Mouse (Mus musculus) E14TG2a.4 (cell line): ENCODE results near the gene BC067074.

ENCODE experiments used
- H3K27me3 ChIP-seq: 2 replicates; pipeline ENCODE4 v1.6.1; 2014; ENCODE audit warnings: low read length, control low read depth; ENCODE audit not compliant: insufficient read depth
- H3K36me3 ChIP-seq: 2 replicates; pipeline ENCODE4 v1.6.1; 2014; ENCODE audit warnings: low read length, control low read depth; ENCODE audit not compliant: insufficient read depth
- H3K4me1 ChIP-seq: replicated peaks from 2 replicates; pipeline ENCODE4 v1.6.1; 2014; ENCODE audit warnings: low read depth, low read length, control low read depth
- H3K4me3 ChIP-seq: replicated peaks from 2 replicates; pipeline ENCODE4 v1.5.1; 2014; ENCODE audit warnings: mild to moderate bottlenecking, low read length
- H3K9me3 ChIP-seq: 2 replicates; pipeline ENCODE4 v1.6.1; 2014; ENCODE audit warnings: low read length, control low read depth
- CTCF ChIP-seq: conservative IDR thresholded peaks from 2 replicates; pipeline ENCODE4 v1.5.1; 2014; ENCODE audit warnings: low read length
- NANOG ChIP-seq: IDR thresholded peaks from 2 replicates; pipeline ENCODE4 v1.6.1; 2014; ENCODE audit warnings: borderline replicate concordance, low read length, mixed read lengths
- POU5F1 ChIP-seq: IDR thresholded peaks from 2 replicates; pipeline ENCODE4 v1.6.1; 2014; ENCODE audit warnings: low read length, borderline replicate concordance

Gene BC067074

DNA sequence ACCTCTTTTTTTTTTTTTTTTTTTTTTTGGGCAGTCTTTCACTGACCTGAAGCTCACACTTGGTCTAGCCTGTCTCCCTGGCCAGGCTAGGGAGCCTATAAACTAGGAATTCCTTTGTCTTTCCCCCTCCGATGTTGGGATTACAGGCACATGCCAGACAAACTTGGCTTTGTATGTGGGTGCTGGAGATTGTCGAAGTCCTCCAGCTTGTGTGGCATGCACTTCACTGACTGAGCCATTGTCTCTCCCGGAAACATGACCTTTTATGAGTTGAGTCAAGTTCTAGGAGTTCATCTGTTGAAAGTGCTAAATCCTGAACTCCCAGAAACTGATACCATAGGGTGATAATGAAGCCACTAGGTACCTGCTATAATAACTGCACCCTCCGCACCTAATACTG lies 41.8 kb downstream of the BC067074 start:
- Histone ChIP-seq H3K9me3 (no peaks in the 10 kb centered on the region), H3K4me3 (no peak overlapping the region), H3K27me3 (no peaks in the 10 kb centered on the region), H3K36me3 (no peaks in the 10 kb centered on the region), H3K4me1 (peaks cover 10% of the 10 kb centered on the region; the same call in 1 of the 2 replicates)
- no peak for TF ChIP-seq POU5F1
- no peak for TF ChIP-seq NANOG
- no peak for TF ChIP-seq CTCF

DNA sequence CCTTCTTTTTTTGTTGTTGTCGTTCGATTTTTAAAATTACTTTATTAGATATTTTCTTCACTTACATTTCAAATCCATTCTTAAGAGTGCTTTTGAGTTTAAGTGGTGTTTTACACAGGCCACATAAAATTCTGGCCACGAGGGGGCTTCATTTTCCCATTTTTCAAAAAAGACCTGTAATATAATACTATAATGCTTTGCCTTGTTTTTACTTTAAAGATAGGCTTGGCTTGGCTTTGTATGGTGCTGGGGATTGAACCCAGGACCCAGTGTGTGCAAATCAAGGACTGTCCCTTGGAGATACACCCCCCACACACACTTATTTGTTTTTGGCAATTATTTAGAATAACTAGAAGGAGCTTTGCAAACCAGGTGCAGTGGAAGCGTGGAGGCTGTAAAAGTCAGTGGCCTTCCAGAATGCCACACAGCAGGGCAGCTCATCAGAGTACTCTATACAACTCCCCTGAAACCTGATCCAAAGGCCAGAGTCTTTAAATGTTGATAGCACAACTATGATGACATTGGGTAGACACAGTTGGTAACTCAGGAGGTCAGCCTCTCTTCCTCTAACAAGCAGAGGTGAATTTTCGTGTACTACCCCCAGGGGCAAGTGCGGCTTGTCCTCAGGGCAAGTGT lies 44.4 kb downstream of the BC067074 start:
- Histone ChIP-seq H3K9me3 (no peaks in the 10 kb centered on the region), H3K4me1 (peaks cover 10% of the 10 kb centered on the region; the same call in 1 of the 2 replicates), H3K36me3 (no peaks in the 10 kb centered on the region), H3K4me3 (no peak overlapping the region), H3K27me3 (no peaks in the 10 kb centered on the region)
- no peak for TF ChIP-seq POU5F1
- TF ChIP-seq CTCF, result no peak
- TF ChIP-seq NANOG, result peak; percentile 5; the same call in 1 of the 2 replicates

DNA sequence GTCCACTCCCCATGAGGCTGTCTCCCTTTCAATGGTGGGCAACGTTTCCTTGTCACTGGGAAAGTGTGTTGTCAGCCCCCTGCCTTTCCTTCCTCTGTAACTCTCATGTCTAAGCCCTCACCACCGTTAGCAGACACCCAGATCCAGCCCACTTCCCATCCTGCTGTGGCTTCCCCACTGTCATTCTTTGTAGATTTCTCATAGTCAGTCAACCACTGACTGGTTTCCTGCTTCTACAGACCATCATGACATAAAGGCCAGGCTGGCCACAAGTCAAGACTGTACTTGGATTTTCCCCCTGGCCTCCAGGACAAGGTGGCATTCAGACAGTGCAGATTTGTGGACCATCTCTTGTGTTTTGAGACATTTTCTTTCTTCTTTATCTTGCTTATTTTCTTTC lies 47.7 kb downstream of the BC067074 start:
- H3K4me3 ChIP-seq, result no peak overlapping the region
- H3K4me1 ChIP-seq, result peaks cover 10% of the 10 kb centered on the region; the same call in 1 of the 2 replicates
- H3K36me3 ChIP-seq, result no peaks in the 10 kb centered on the region
- H3K27me3 ChIP-seq, result no peaks in the 10 kb centered on the region
- H3K9me3 ChIP-seq, result no peaks in the 10 kb centered on the region
- TF ChIP-seq NANOG (no peak), CTCF (no peak), POU5F1 (no peak)

DNA sequence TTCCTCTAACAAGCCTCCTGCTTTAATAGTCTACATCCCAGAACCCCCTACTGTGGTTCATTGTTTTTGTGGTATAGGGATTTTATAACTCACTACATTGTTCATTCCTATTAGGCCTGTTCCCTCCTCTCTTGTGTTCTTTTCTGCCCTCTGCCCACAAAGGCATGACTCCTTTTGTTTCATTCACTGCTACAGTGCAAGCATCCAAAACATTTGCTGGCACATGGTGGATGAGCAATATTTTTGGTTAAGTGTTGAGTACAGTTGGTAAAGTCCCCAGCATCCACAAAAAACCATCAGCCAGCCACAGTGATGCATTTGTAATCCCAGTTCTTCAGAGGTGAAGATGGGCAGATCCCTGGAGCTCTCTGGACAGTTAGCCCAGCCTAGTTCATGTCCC lies 48.2 kb downstream of the BC067074 start:
- TF ChIP-seq POU5F1 (no peak), NANOG (no peak), CTCF (no peak)
- no peak overlapping the region for H3K4me3 ChIP-seq
- H3K27me3 ChIP-seq, result no peaks in the 10 kb centered on the region
- H3K9me3 ChIP-seq, result no peaks in the 10 kb centered on the region
- no peaks in the 10 kb centered on the region for H3K36me3 ChIP-seq
- H3K4me1 ChIP-seq, result peaks cover 10% of the 10 kb centered on the region; the same call in 1 of the 2 replicates

DNA sequence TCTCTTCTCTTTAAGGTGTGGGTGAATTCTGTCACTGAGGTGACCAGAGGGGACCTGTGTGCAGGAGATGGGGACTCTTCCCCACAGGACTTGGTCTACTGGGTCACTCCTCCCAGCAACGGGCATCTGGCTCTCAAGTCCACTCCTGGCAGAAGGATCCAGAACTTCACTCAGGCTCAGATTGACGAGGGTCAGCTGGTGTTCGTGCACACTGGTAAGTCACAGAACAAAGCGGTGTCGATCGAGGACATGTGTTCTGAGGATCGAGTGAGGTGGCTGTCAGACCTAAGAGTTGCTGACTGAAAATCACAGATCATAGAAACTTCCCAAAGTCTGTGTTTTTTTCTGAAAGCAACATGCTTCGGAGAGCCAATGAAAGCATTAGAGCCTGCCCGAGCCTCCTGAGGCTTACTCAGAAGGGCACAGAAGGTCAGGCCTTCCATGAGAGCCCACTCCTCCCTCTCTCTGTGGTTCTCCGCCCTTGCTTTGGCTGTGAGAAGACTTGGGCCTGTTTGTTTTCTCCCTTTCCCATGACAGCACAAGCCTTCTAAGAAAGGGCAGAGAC lies 49.5 kb downstream of the BC067074 start:
- TF ChIP-seq NANOG, result no peak
- no peak for TF ChIP-seq CTCF
- Histone ChIP-seq H3K9me3 (no peaks in the 10 kb centered on the region), H3K4me3 (no peak overlapping the region), H3K27me3 (no peaks in the 10 kb centered on the region), H3K36me3 (no peaks in the 10 kb centered on the region), H3K4me1 (peaks cover 4% of the 10 kb centered on the region; the same call in 1 of the 2 replicates)

DNA sequence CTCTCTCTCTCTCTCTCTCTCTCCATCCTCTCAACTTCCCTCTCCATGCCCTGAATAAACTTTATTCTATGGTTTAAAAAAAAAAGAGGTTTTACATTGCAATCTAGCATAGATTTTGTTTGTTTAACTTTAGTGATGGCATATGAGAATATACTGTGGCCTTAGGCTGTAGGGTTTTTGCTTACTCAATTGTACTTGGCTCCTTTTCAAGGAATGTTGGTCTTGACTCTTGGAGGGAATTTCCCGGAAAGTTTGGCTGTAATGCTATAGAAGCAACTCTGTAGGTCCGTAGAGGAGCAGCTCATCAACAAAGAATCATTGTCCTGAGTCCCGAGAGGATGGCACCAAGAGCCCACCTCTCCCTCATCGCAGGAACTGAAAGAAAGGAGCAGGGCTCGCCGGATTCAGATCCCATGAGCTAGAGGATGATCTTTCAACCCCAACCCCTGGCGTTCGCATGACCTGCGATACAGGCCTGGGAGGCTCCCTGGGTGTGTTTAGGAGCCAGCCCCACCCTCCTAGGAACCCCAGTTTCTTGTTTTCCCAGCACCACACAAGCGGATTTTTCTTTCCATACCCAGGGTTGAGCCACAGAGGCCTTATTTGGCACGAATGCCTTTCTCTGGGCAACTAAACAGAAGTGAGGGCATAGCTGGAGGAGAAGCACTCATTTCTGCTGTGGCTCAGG lies 57.9 kb downstream of the BC067074 start:
- Histone ChIP-seq H3K27me3 (no peaks in the 10 kb centered on the region), H3K9me3 (no peaks in the 10 kb centered on the region)
- TF ChIP-seq POU5F1 (no peak), CTCF (no peak), NANOG (no peak)

DNA sequence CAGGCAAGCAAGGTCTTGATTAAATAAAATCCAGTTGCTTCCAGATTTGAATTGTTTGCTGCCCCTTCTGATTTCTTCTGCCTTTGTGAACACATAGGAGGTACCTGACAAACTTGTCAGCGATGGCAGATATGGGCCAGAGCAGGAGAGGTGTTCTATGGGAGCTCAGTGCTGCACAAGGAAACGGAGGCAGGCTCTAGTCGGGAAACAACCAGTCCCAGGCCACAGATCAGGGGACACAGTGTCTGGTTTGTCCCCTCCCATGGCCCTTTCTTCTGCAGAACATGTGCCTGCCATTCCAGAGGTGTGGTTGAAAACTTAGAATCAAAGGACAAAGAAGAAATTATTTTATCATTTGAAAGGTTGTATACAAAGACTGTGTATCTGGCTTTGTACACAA lies 60.6 kb downstream of the BC067074 start:
- H3K4me3 ChIP-seq, result no peak overlapping the region
- TF ChIP-seq NANOG (no peak), CTCF (no peak), POU5F1 (no peak)
- H3K4me1 ChIP-seq, result no peaks in the 10 kb centered on the region
- H3K9me3 ChIP-seq, result no peaks in the 10 kb centered on the region; the same call in 1 of the 2 replicates
- H3K36me3 ChIP-seq, result no peaks in the 10 kb centered on the region
- H3K27me3 ChIP-seq, result no peaks in the 10 kb centered on the region

More for the DNA sequence above, 57.9 kb downstream of the BC067074 start:
- H3K36me3 ChIP-seq, result no peaks in the 10 kb centered on the region
- no peak overlapping the region for H3K4me3 ChIP-seq
- H3K4me1 ChIP-seq, result no peaks in the 10 kb centered on the region

DNA sequence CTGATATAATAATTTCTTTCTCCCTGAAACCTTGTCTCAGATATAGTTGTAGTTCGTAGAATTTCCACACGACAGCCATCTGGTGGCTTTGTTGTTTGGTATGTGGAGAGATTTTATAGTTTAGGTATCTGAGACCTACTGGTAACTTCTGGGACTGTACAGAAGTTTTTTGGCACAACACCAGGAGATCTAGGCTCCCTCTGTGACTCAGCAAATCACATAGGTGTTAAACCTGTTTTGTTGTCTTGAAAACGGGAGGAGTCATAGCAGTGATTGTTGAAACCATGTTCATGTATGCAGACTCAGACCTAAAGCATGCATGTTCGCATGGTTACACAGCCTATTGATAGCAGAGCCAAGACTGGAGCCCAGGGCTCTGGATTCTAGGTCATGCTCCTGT lies 61.0 kb downstream of the BC067074 start:
- Histone ChIP-seq H3K9me3 (no peaks in the 10 kb centered on the region; the same call in 1 of the 2 replicates), H3K27me3 (no peaks in the 10 kb centered on the region), H3K36me3 (no peaks in the 10 kb centered on the region), H3K4me3 (no peak overlapping the region), H3K4me1 (no peaks in the 10 kb centered on the region)
- TF ChIP-seq CTCF (no peak), NANOG (no peak), POU5F1 (no peak)

DNA sequence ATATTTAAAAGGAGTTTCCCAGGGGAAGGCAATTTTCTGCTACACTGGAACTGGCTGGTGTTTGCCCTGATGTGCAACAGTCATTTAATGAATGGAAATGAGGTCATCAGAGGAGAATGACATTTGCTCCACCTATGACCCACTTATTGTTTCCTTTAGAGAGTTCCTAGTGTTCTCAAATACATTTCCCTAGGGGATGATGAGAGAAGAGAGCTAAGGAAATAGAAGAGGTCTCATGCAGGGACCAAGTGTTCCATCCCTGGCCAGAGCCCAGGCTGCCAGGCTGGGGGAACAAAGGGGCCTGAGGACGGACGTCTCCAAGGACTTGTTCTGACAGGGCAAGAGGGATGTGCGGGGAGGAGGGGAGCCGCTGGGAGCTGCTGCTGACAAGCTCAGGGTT lies 62.1 kb downstream of the BC067074 start:
- Histone ChIP-seq H3K27me3 (no peaks in the 10 kb centered on the region), H3K4me3 (no peak overlapping the region), H3K36me3 (no peaks in the 10 kb centered on the region), H3K4me1 (no peaks in the 10 kb centered on the region), H3K9me3 (no peaks in the 10 kb centered on the region; the same call in 1 of the 2 replicates)
- no peak for TF ChIP-seq NANOG
- no peak for TF ChIP-seq POU5F1
- no peak for TF ChIP-seq CTCF
